Mouse (Mus musculus): ENCODE data around the gene Ccl12. TPM values are rescaled to one million over a fixed set of nuclear protein-coding genes. Genes with fewer than 3 reads are reported as not detected.

Gene Ccl12
- polyA plus RNA-seq (2015; fragmentation: Nextera tagmentation; extraction: Ambion mirVana), result 1.9 TPM in 2 replicates

GRCm38 (mm10) chr11:82101529-82101928 lies at the start of gene Ccl12:
Gene Ccl12 (plus strand): TSS chr11:82101845.
- WGBS, result 67% methylated on average over 2 of the region's 2 CpGs
- H3K27ac ChIP-seq (ENCODE audit: low read depth, low read length), result no peak within 1 kb of the TSS

GRCm38 (mm10) chr11:82053849-82054248 lies 47.8 kb upstream of the Ccl12 start:
- no peak overlapping the region for H3K27ac ChIP-seq (ENCODE audit: low read depth, low read length)
- 75% methylated on average over 7 of the region's 7 CpGs for WGBS
- H3K27me3 ChIP-seq (replicated peaks; ENCODE audit: control insufficient read depth, insufficient read depth, low read length), result no peaks in the 10 kb centered on the region
- no peak overlapping the region for H3K9ac ChIP-seq (ENCODE audit: low read depth, low read length)
- no peak overlapping the region for H3K4me3 ChIP-seq (ENCODE audit: low read depth, low read length)
- no peak overlapping the region for H3K4me2 ChIP-seq (replicated peaks; ENCODE audit: low read depth)
- H3K36me3 ChIP-seq (ENCODE audit: control insufficient read depth, insufficient read depth), result no peaks in the 10 kb centered on the region
- ATAC-seq, result no peak
- TF ChIP-seq CTCF (IDR thresholded peaks at IDR 0.05; ENCODE audit: low read depth), result no peak
- no peaks in the 10 kb centered on the region for H3K9me3 ChIP-seq (ENCODE audit: control insufficient read depth)
- no peaks in the 10 kb centered on the region for H3K4me1 ChIP-seq (replicated peaks; ENCODE audit: control insufficient read depth, insufficient read depth, low read length)

More at GRCm38 (mm10) chr11:82101529-82101928, at the start of gene Ccl12:
- H3K36me3 ChIP-seq (ENCODE audit: control insufficient read depth, insufficient read depth), result no peaks in the 10 kb centered on the region
- no peak within 1 kb of the TSS for H3K4me2 ChIP-seq (replicated peaks; ENCODE audit: low read depth)
- no peak for TF ChIP-seq CTCF (IDR thresholded peaks at IDR 0.05; ENCODE audit: low read depth)
- no peak within 1 kb of the TSS for H3K9ac ChIP-seq (ENCODE audit: low read depth, low read length)
- no peaks in the 10 kb centered on the region for H3K4me1 ChIP-seq (replicated peaks; ENCODE audit: control insufficient read depth, insufficient read depth, low read length)
- no peaks in the 10 kb centered on the region for H3K27me3 ChIP-seq (replicated peaks; ENCODE audit: control insufficient read depth, insufficient read depth, low read length)
- no peak for ATAC-seq
- H3K4me3 ChIP-seq (ENCODE audit: low read depth, low read length), result no peak within 1 kb of the TSS
- no peaks in the 10 kb centered on the region for H3K9me3 ChIP-seq (ENCODE audit: control insufficient read depth)

GRCm38 (mm10) chr11:82057646-82058045 lies 44.0 kb upstream of the Ccl12 start, which contains the start of gene Ccl11:
Gene Ccl11 (plus strand): TSS chr11:82057823.
- Histone ChIP-seq H3K27me3 (replicated peaks; ENCODE audit: control insufficient read depth, insufficient read depth, low read length) (no peaks in the 10 kb centered on the region), H3K4me3 (ENCODE audit: low read depth, low read length) (peak within 1 kb of the TSS; percentile 29), H3K4me1 (replicated peaks; ENCODE audit: control insufficient read depth, insufficient read depth, low read length) (no peaks in the 10 kb centered on the region), H3K4me2 (replicated peaks; ENCODE audit: low read depth) (peak within 1 kb of the TSS; percentile 45), H3K9ac (ENCODE audit: low read depth, low read length) (0 out of 2 replicates have a peak within 1 kb of the TSS, but pooled peaks have one; percentile 1), H3K27ac (ENCODE audit: low read depth, low read length) (no peak within 1 kb of the TSS; the same call in 1 of the 2 replicates), H3K9me3 (ENCODE audit: control insufficient read depth) (no peaks in the 10 kb centered on the region), H3K36me3 (ENCODE audit: control insufficient read depth, insufficient read depth) (no peaks in the 10 kb centered on the region)
- TF ChIP-seq CTCF (IDR thresholded peaks at IDR 0.05; ENCODE audit: low read depth), result no peak
- ATAC-seq, result no peak
- 61% methylated on average over 6 of the region's 6 CpGs for WGBS

- no peaks in the 10 kb centered on the region for H3K27me3 ChIP-seq (replicated peaks; ENCODE audit: control insufficient read depth, insufficient read depth, low read length)
- no peak overlapping the region for H3K4me3 ChIP-seq (ENCODE audit: low read depth, low read length)
- H3K9me3 ChIP-seq (ENCODE audit: control insufficient read depth), result no peaks in the 10 kb centered on the region
- no peak overlapping the region for H3K27ac ChIP-seq (ENCODE audit: low read depth, low read length)
- no peak for TF ChIP-seq CTCF (IDR thresholded peaks at IDR 0.05; ENCODE audit: low read depth)
- H3K4me2 ChIP-seq (replicated peaks; ENCODE audit: low read depth), result no peak overlapping the region
- 77% methylated on average over 3 of the region's 3 CpGs for WGBS
- H3K36me3 ChIP-seq (ENCODE audit: control insufficient read depth, insufficient read depth), result no peaks in the 10 kb centered on the region
- H3K9ac ChIP-seq (ENCODE audit: low read depth, low read length), result no peak overlapping the region
- no peak for ATAC-seq
- H3K4me1 ChIP-seq (replicated peaks; ENCODE audit: control insufficient read depth, insufficient read depth, low read length), result no peaks in the 10 kb centered on the region
These were observed 39.4 kb upstream of the Ccl12 start for GRCm38 (mm10) chr11:82062226-82062625.

GRCm38 (mm10) chr11:82063454-82063853 lies 38.2 kb upstream of the Ccl12 start:
- Histone ChIP-seq H3K27ac (ENCODE audit: low read depth, low read length) (no peak overlapping the region), H3K4me2 (replicated peaks; ENCODE audit: low read depth) (no peak overlapping the region), H3K4me3 (ENCODE audit: low read depth, low read length) (no peak overlapping the region), H3K4me1 (replicated peaks; ENCODE audit: control insufficient read depth, insufficient read depth, low read length) (no peaks in the 10 kb centered on the region), H3K9me3 (ENCODE audit: control insufficient read depth) (no peaks in the 10 kb centered on the region), H3K36me3 (ENCODE audit: control insufficient read depth, insufficient read depth) (no peaks in the 10 kb centered on the region), H3K9ac (ENCODE audit: low read depth, low read length) (no peak overlapping the region), H3K27me3 (replicated peaks; ENCODE audit: control insufficient read depth, insufficient read depth, low read length) (no peaks in the 10 kb centered on the region)
- ATAC-seq, result no peak
- WGBS, result 80% methylated on average over 2 of the region's 2 CpGs
- TF ChIP-seq CTCF (IDR thresholded peaks at IDR 0.05; ENCODE audit: low read depth), result no peak

- Histone ChIP-seq H3K27me3 (replicated peaks; ENCODE audit: control insufficient read depth, insufficient read depth, low read length) (no peaks in the 10 kb centered on the region), H3K9ac (ENCODE audit: low read depth, low read length) (no peak overlapping the region), H3K9me3 (ENCODE audit: control insufficient read depth) (no peaks in the 10 kb centered on the region), H3K4me3 (ENCODE audit: low read depth, low read length) (no peak overlapping the region), H3K27ac (ENCODE audit: low read depth, low read length) (no peak overlapping the region), H3K4me2 (replicated peaks; ENCODE audit: low read depth) (no peak overlapping the region), H3K4me1 (replicated peaks; ENCODE audit: control insufficient read depth, insufficient read depth, low read length) (no peaks in the 10 kb centered on the region), H3K36me3 (ENCODE audit: control insufficient read depth, insufficient read depth) (no peaks in the 10 kb centered on the region)
- ATAC-seq, result no peak
- TF ChIP-seq CTCF (IDR thresholded peaks at IDR 0.05; ENCODE audit: low read depth), result no peak
- 82% methylated on average over 7 of the region's 7 CpGs for WGBS
These were observed 34.6 kb upstream of the Ccl12 start for GRCm38 (mm10) chr11:82066953-82067571.

Measured in intestine, postnatal 0 days (tissue).